Mouse (Mus musculus): ENCODE measurements around the gene Ddx39. TPM values are rescaled to one million over a fixed set of nuclear protein-coding genes. Genes with fewer than 3 reads are reported as not detected.
A peak's percentile ranks its signal among the peaks of the same experiment; 100 is the strongest.

Ddx39 gene
- 215 and 226 TPM in 2 replicates for polyA plus RNA-seq (2015; fragmentation: Nextera tagmentation; extraction: Ambion mirVana)

DNA sequence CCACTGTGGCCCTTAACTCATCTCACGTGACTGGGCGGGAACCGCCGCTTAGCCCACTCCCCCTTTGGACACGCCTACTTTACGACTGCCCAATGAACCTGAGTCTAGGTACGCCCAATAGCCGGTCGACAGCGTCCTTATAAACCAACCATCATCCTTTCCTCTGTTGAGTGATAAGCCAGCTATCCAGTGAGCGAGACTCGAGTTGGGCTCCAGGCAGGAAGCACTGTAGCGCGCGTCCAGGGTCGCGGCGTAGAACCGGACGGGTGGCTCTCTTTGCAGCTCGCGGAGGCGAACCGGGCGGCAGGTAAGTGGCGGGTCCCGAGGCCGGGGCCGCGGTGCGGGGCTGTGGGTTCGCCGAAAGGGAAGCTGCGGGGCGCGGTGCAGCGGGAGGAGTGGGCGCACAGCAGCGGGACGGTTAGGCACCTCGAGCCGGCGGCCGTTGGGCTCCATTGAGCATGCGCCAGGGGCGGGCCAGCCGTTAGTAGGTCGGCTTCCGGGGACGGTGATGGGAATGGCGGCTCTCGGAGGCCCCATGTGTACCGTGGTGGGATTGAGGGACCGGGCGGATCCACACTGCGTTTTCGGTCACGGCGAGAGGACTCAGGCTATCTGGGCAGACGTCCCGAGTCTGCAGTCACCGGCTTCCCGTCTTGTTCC is at the start of gene Ddx39:
TSS of gene Ddx39 (plus strand) at position 147 of the 660 bp plus-strand sequence.
- no peaks in the 10 kb centered on the region for H3K9me3 ChIP-seq
- peak within 1 kb of the TSS; percentile 94 for H3K27ac ChIP-seq
- peak within 1 kb of the TSS; percentile 96 for H3K4me3 ChIP-seq (replicated peaks)
- H3K9ac ChIP-seq: peak within 1 kb of the TSS; percentile 90
- H3K27me3 ChIP-seq (replicated peaks): no peaks in the 10 kb centered on the region
- peak within 1 kb of the TSS; percentile 63 for H3K4me2 ChIP-seq (replicated peaks)
- WGBS: 0% methylated on average over 63 of the region's 63 CpGs
- ATAC-seq: peak; percentile 100
- peaks cover 8% of the 10 kb centered on the region for H3K36me3 ChIP-seq
- H3K4me1 ChIP-seq (replicated peaks): peaks cover 10% of the 10 kb centered on the region

- peak within 1 kb of the TSS; percentile 13; the same call in 1 of the 2 replicates for H3K4me3 ChIP-seq (replicated peaks)
- ATAC-seq: peak; percentile 38
- H3K27ac ChIP-seq: peak within 1 kb of the TSS; percentile 75
- no peaks in the 10 kb centered on the region for H3K27me3 ChIP-seq (replicated peaks)
- WGBS: 15% methylated on average over 14 of the region's 14 CpGs
- peaks cover 25% of the 10 kb centered on the region for H3K36me3 ChIP-seq
- H3K9ac ChIP-seq: peak within 1 kb of the TSS; percentile 36
- H3K4me1 ChIP-seq (replicated peaks): peaks cover 63% of the 10 kb centered on the region
- peak within 1 kb of the TSS; percentile 69 for H3K4me2 ChIP-seq (replicated peaks)
- no peaks in the 10 kb centered on the region for H3K9me3 ChIP-seq
Observed at GRCm38 (mm10) chr8:83665969-83666865, 48.8 kb upstream of the Ddx39 start, which contains the start of gene Ptger1. Ptger1 (plus strand) TSS chr8:83666678.

DNA sequence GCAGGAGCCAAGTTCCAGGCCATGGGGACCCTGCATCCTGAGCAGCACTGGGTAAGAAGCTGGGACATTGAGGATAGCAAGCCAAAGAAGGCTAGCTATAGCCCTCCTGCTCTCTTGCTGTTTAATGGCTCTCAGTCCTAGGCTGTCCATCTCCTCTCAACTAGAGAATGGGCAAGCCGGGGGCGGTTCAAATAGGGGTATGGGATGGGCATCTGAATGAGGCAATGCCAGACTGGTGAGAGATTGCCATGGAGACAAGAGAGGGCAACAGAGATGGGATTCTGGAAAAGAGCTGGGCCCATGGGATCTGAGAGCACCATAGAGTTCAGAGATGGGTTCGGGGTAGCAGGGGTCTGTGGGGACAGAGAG is 48.1 kb upstream of the Ddx39 start:
- Histone ChIP-seq H3K36me3 (peaks cover 31% of the 10 kb centered on the region), H3K4me2 (replicated peaks) (peak overlapping the region; percentile 47), H3K4me1 (replicated peaks) (peaks cover 56% of the 10 kb centered on the region), H3K4me3 (replicated peaks) (peak overlapping the region; percentile 13; the same call in 1 of the 2 replicates), H3K9me3 (no peaks in the 10 kb centered on the region), H3K27me3 (replicated peaks) (no peaks in the 10 kb centered on the region), H3K27ac (peak overlapping the region; percentile 75), H3K9ac (peak overlapping the region; percentile 36)
- ATAC-seq: no peak
- 95% methylated on average over 3 of the region's 3 CpGs for WGBS

- H3K9ac ChIP-seq: no peak overlapping the region
- no peak for ATAC-seq
- H3K4me3 ChIP-seq (replicated peaks): no peak overlapping the region
Observed at GRCm38 (mm10) chr8:83667526-83667925, 47.5 kb upstream of the Ddx39 start.

DNA sequence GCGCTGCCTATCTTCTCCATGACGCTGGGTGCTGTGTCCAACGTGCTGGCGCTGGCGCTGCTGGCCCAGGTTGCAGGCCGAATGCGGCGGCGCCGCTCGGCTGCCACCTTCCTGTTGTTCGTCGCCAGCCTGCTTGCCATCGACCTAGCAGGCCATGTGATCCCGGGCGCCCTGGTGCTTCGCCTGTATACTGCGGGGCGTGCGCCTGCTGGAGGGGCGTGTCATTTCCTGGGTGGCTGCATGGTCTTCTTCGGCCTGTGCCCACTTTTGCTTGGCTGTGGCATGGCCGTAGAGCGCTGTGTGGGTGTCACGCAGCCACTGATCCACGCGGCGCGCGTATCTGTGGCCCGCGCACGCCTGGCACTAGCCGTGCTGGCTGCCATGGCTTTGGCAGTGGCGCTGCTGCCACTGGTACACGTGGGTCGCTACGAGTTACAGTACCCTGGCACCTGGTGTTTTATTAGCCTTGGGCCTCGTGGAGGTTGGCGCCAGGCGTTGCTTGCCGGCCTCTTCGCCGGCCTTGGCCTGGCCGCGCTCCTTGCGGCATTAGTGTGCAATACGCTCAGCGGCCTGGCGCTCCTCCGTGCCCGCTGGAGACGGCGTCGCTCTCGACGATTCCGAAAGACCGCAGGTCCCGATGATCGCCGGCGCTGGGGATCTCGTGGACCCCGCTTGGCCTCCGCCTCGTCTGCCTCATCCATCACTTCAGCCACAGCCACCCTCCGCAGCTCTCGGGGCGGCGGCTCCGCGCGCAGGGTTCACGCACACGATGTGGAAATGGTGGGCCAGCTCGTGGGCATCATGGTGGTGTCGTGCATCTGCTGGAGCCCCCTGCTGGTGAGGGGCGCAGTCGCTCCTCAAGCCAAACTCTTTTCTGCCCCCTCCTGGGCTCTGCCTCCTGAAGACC is 46.7 kb upstream of the Ddx39 start:
- Histone ChIP-seq H3K9ac (peak overlapping the region; percentile 38), H3K36me3 (peaks cover 40% of the 10 kb centered on the region), H3K4me1 (replicated peaks) (peaks cover 46% of the 10 kb centered on the region), H3K4me2 (replicated peaks) (peak overlapping the region; percentile 69), H3K27ac (no peak overlapping the region), H3K27me3 (replicated peaks) (no peaks in the 10 kb centered on the region), H3K4me3 (replicated peaks) (peak overlapping the region; percentile 28), H3K9me3 (no peaks in the 10 kb centered on the region)
- WGBS: 28% methylated on average over 80 of the region's 80 CpGs
- peak; percentile 41 for ATAC-seq

More at GRCm38 (mm10) chr8:83667526-83667925, 47.5 kb upstream of the Ddx39 start:
- Histone ChIP-seq H3K4me1 (replicated peaks) (peaks cover 50% of the 10 kb centered on the region), H3K27me3 (replicated peaks) (no peaks in the 10 kb centered on the region), H3K9me3 (no peaks in the 10 kb centered on the region), H3K36me3 (peaks cover 36% of the 10 kb centered on the region), H3K27ac (no peak overlapping the region), H3K4me2 (replicated peaks) (peak overlapping the region; percentile 69)
- 80% methylated on average over 10 of the region's 10 CpGs for WGBS

DNA sequence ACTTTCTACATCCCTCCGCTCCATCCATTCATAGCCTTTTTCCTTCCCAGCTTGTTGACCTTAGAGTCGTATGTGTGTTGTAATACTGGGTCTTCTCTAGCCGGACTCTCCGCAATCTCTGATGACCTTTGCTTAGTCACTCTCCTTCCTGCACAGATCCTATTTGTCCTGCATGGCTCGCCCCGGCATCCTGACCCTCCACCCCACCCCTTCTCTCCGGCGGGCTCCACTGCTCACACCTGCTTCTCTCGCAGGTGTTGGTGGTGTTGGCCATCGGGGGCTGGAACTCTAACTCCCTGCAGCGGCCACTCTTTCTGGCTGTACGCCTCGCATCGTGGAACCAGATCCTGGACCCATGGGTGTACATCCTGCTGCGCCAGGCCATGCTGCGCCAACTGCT is 46.0 kb upstream of the Ddx39 start:
- peak; percentile 0; the same call in 1 of the 2 replicates for ATAC-seq
- Histone ChIP-seq H3K27ac (no peak overlapping the region), H3K27me3 (replicated peaks) (no peaks in the 10 kb centered on the region), H3K9ac (no peak overlapping the region), H3K4me1 (replicated peaks) (peaks cover 46% of the 10 kb centered on the region), H3K36me3 (peaks cover 40% of the 10 kb centered on the region), H3K4me2 (replicated peaks) (peak overlapping the region; percentile 69; the same call in 1 of the 2 replicates), H3K9me3 (no peaks in the 10 kb centered on the region), H3K4me3 (replicated peaks) (no peak overlapping the region)
- 71% methylated on average over 16 of the region's 16 CpGs for WGBS

DNA sequence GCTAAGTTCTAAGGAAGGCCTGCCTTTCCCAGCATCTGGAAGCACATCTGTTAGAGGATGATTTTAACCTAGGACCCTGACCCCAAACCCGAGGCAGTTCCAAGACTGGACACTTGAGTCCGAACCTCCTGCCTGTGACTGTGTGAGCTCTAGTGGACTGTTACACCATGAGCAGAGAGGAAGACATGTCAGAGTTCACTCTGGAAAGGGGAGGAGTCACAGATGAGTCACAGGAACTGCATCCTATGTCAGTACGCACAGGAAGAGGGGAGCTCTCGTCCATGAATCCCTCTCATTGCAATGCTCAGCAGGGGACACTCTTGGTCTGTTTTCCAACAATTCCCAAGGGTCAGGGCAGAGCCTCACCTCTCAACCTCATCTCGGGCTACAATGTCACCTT is 42.0 kb upstream of the Ddx39 start:
- H3K27me3 ChIP-seq (replicated peaks): no peaks in the 10 kb centered on the region
- peaks cover 48% of the 10 kb centered on the region for H3K36me3 ChIP-seq
- H3K9ac ChIP-seq: no peak overlapping the region
- no peak overlapping the region for H3K4me2 ChIP-seq (replicated peaks)
- WGBS: 56% methylated on average over 5 of the region's 5 CpGs
- no peak overlapping the region for H3K27ac ChIP-seq
- H3K4me1 ChIP-seq (replicated peaks): peaks cover 10% of the 10 kb centered on the region
- no peak overlapping the region for H3K4me3 ChIP-seq (replicated peaks)
- ATAC-seq: no peak
- no peaks in the 10 kb centered on the region for H3K9me3 ChIP-seq

GRCm38 (mm10) chr8:83674497-83674896 is 40.5 kb upstream of the Ddx39 start:
- H3K9ac ChIP-seq: no peak overlapping the region
- no peak for ATAC-seq
- H3K4me3 ChIP-seq (replicated peaks): no peak overlapping the region
- peaks cover 58% of the 10 kb centered on the region for H3K36me3 ChIP-seq
- 87% methylated on average over 5 of the region's 5 CpGs for WGBS
- no peak overlapping the region for H3K27ac ChIP-seq
- H3K4me1 ChIP-seq (replicated peaks): no peaks in the 10 kb centered on the region
- H3K4me2 ChIP-seq (replicated peaks): no peak overlapping the region
- no peaks in the 10 kb centered on the region for H3K9me3 ChIP-seq
- H3K27me3 ChIP-seq (replicated peaks): no peaks in the 10 kb centered on the region

- H3K9me3 ChIP-seq: no peaks in the 10 kb centered on the region
- no peak for ATAC-seq
- H3K9ac ChIP-seq: no peak overlapping the region
- H3K4me2 ChIP-seq (replicated peaks): no peak overlapping the region
- no peaks in the 10 kb centered on the region for H3K27me3 ChIP-seq (replicated peaks)
- H3K36me3 ChIP-seq: peaks cover 59% of the 10 kb centered on the region
- H3K27ac ChIP-seq: no peak overlapping the region
- no peak overlapping the region for H3K4me3 ChIP-seq (replicated peaks)
- WGBS: 91% methylated on average over 12 of the region's 12 CpGs
- no peaks in the 10 kb centered on the region for H3K4me1 ChIP-seq (replicated peaks)
Observed at GRCm38 (mm10) chr8:83679866-83680265, 35.1 kb upstream of the Ddx39 start.

DNA sequence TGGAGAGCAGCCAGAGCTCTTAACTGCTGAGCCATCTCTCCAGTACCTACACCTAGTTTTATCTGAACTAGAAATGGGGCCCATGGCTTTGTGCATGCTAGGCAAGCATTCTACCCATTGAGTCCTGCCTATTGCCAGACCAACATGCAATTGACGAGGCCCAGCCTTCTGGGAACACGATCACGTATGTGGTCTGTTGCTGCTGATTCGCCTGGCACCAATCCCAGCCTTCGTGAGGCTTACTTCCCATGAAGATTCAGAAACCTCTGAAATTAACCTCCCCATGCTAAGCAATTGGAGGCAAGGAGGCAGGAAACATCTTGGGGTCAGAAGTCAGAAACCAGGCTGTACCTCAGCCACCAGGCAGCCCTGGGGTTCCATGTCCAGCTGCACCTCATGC is 34.4 kb upstream of the Ddx39 start:
- Histone ChIP-seq H3K27ac (peak overlapping the region; percentile 75; the same call in 1 of the 2 replicates), H3K4me2 (replicated peaks) (no peak overlapping the region), H3K27me3 (replicated peaks) (no peaks in the 10 kb centered on the region), H3K9ac (no peak overlapping the region), H3K9me3 (no peaks in the 10 kb centered on the region), H3K4me3 (replicated peaks) (no peak overlapping the region), H3K36me3 (peaks cover 57% of the 10 kb centered on the region), H3K4me1 (replicated peaks) (no peaks in the 10 kb centered on the region)
- no peak for ATAC-seq
- WGBS: 66% methylated on average over 5 of the region's 5 CpGs

- peak overlapping the region; percentile 75; the same call in 1 of the 2 replicates for H3K27ac ChIP-seq
Observed at GRCm38 (mm10) chr8:83681099-83681498, 33.9 kb upstream of the Ddx39 start.

More at GRCm38 (mm10) chr8:83681099-83681498, 33.9 kb upstream of the Ddx39 start:
- Histone ChIP-seq H3K4me1 (replicated peaks) (no peaks in the 10 kb centered on the region), H3K27me3 (replicated peaks) (no peaks in the 10 kb centered on the region), H3K9me3 (no peaks in the 10 kb centered on the region), H3K4me3 (replicated peaks) (no peak overlapping the region), H3K9ac (no peak overlapping the region), H3K36me3 (peaks cover 57% of the 10 kb centered on the region), H3K4me2 (replicated peaks) (no peak overlapping the region)
- WGBS: 24% methylated on average over 6 of the region's 6 CpGs
- no peak for ATAC-seq

Measured in intestine, embryonic 15.5 days (tissue).